ENCODE assay signal across 8 mouse cellular contexts in genomic region chr10:75304413-75304812, GRCm38 (mm10). TPM values are rescaled to one million over a fixed set of nuclear protein-coding genes. Genes with fewer than 3 reads are reported as not detected.
DNase-seq lines count a peak whose midpoint lies in the region; ATAC-seq lines count a peak whose summit lies in the region.

No protein-coding gene starts in this region.

- H3K27ac ChIP-seq in hindbrain, embryonic 10.5 days: peak overlapping the region; percentile 24; the same call in 1 of the 2 replicates
- no peak overlapping the region for H3K27ac ChIP-seq in hindbrain, embryonic 12.5 days
- peak overlapping the region; percentile 82 for H3K27ac ChIP-seq in forebrain, embryonic 15.5 days (replicated peaks)

- DNase-seq in hindbrain, embryonic 10.5 days (ENCODE audit: low spot score): no peak
- DNase-seq in kidney, postnatal 10 days: peak; percentile 69
- no peak for DNase-seq in T-cell, adult 2 months (ENCODE audit: low spot score)
- no peak for DNase-seq in left cerebral cortex, adult 18-20 months (ENCODE audit: low spot score in 2 of 2)
- DNase-seq in gastrocnemius, postnatal 4 days (ENCODE audit: low spot score in 2 of 2): no peak

- peaks cover 77% of the 10 kb centered on the region for H3K36me3 ChIP-seq in hindbrain, embryonic 10.5 days
- peaks cover 50% of the 10 kb centered on the region for H3K36me3 ChIP-seq in hindbrain, embryonic 12.5 days
- H3K36me3 ChIP-seq in forebrain, embryonic 15.5 days: peaks cover 44% of the 10 kb centered on the region

- H3K4me2 ChIP-seq in hindbrain, embryonic 12.5 days (replicated peaks): no peak overlapping the region
- no peak overlapping the region for H3K4me2 ChIP-seq in forebrain, embryonic 15.5 days (replicated peaks)

- H3K9me3 ChIP-seq in hindbrain, embryonic 10.5 days: no peaks in the 10 kb centered on the region
- no peaks in the 10 kb centered on the region for H3K9me3 ChIP-seq in hindbrain, embryonic 12.5 days (replicated peaks)
- no peaks in the 10 kb centered on the region for H3K9me3 ChIP-seq in forebrain, embryonic 15.5 days

- H3K27me3 ChIP-seq in hindbrain, embryonic 10.5 days (ENCODE audit: insufficient read depth, poor library complexity, severe bottlenecking): no peaks in the 10 kb centered on the region
- H3K27me3 ChIP-seq in hindbrain, embryonic 12.5 days: no peaks in the 10 kb centered on the region
- no peaks in the 10 kb centered on the region for H3K27me3 ChIP-seq in forebrain, embryonic 15.5 days

- H3K4me3 ChIP-seq in hindbrain, embryonic 10.5 days: no peak overlapping the region
- no peak overlapping the region for H3K4me3 ChIP-seq in hindbrain, embryonic 12.5 days
- H3K4me3 ChIP-seq in forebrain, embryonic 15.5 days: no peak overlapping the region

- 70% methylated on average over 6 of the region's 6 CpGs for WGBS in hindbrain, embryonic 10.5 days
- 74% methylated on average over 6 of the region's 6 CpGs for WGBS in hindbrain, embryonic 12.5 days
- WGBS in forebrain, embryonic 15.5 days: 69% methylated on average over 6 of the region's 6 CpGs

- no peak overlapping the region for H3K9ac ChIP-seq in hindbrain, embryonic 12.5 days
- no peak overlapping the region for H3K9ac ChIP-seq in forebrain, embryonic 15.5 days (replicated peaks)

- no peak for ATAC-seq in hindbrain, embryonic 12.5 days (ENCODE audit: low FRiP score)
- peak; percentile 5 for ATAC-seq in activated CD4-positive, CD25-positive, alpha-beta regulatory T cell, adult 4 months
- ATAC-seq in forebrain, embryonic 15.5 days (replicated peaks): 0 out of 2 replicates have a peak, but pooled peaks have one; percentile 12

- H3K4me1 ChIP-seq in hindbrain, embryonic 10.5 days (replicated peaks): peaks cover 12% of the 10 kb centered on the region
- 0 out of 2 replicates have a peak, but pooled peaks cover 6% of the 10 kb centered on the region for H3K4me1 ChIP-seq in hindbrain, embryonic 12.5 days
- peaks cover 17% of the 10 kb centered on the region for H3K4me1 ChIP-seq in forebrain, embryonic 15.5 days

RNA-seq across cellular contexts. Expression of gene Adora2a, which starts 12.3 kb away (rescaled TPM):
- 2.2 and 2.4 TPM in 2 replicates for polyA plus RNA-seq in hindbrain, embryonic 10.5 days (2016; fragmentation: Nextera tagmentation; extraction: Ambion mirVana)
- 2.5 and 3.0 TPM in 2 replicates for polyA plus RNA-seq in hindbrain, embryonic 12.5 days (2016; fragmentation: Nextera tagmentation; extraction: Ambion mirVana)
- polyA plus RNA-seq in activated CD4-positive, CD25-positive, alpha-beta regulatory T cell, adult 4 months (2017; shearing (Covaris generic)): 10 to 100 TPM; 18.6 to 30.1 TPM
- polyA plus RNA-seq in forebrain, embryonic 15.5 days (2015; fragmentation: Nextera tagmentation; extraction: Ambion mirVana): 6.4 and 8.2 TPM in 2 replicates
- total RNA-seq in left cerebral cortex, adult 18-20 months (2021): 10 to 100 TPM; 17.3 to 35.0 TPM
- total RNA-seq in gastrocnemius, postnatal 4 days (2021): 1 to 10 TPM; 4.4 to 5.5 TPM
